Mouse (Mus musculus): ENCODE data around the gene Ntsr2.

The Ntsr2 gene

GRCm38 (mm10) chr12:16653332-16654093 is at the start of gene Ntsr2:
Ntsr2 (plus strand) TSS chr12:16653382.
- DNase-seq = peak in 1 of 2 experiments; percentile 35

GRCm38 (mm10) chr12:16605624-16606023 is 47.6 kb upstream of the Ntsr2 start:
- no peak for DNase-seq

- DNase-seq = no peak
These were observed 42.2 kb upstream of the Ntsr2 start, which contains the start of gene Lpin1 for GRCm38 (mm10) chr12:16610936-16611335. Lpin1 (minus strand) TSS chr12:16610966.

DNA sequence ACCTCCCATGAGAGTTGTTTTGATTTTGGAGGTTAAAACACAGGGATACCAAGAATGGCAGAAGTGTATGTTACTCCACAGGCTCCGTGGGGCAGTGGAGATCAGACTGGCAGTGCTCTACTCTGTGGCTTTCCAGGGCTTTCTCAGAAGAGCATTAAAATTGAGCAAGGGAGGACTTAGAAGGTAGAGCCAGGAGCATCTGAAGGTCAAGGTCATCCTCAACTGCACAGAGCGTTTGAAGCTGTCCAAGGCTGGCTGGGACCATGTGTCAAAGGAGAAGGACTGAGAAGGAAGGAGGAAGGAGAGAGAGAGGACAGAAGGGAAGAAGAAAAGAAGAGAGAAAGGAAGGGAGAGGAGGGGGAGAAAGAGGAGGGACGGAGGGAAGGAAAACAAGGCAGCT is 38.6 kb upstream of the Ntsr2 start:
- no peak for DNase-seq

GRCm38 (mm10) chr12:16615738-16616137 is 37.4 kb upstream of the Ntsr2 start:
- no peak for DNase-seq

- DNase-seq = peak; percentile 54 to 65
These were observed 34.5 kb upstream of the Ntsr2 start for GRCm38 (mm10) chr12:16618512-16619274.

- no peak for DNase-seq
These were observed 33.7 kb upstream of the Ntsr2 start for GRCm38 (mm10) chr12:16619453-16619852.

GRCm38 (mm10) chr12:16620230-16620629 is 33.0 kb upstream of the Ntsr2 start:
- no peak for DNase-seq

- DNase-seq = no peak
These were observed 22.9 kb upstream of the Ntsr2 start for GRCm38 (mm10) chr12:16630152-16630865.

- no peak for DNase-seq
These were observed 22.4 kb upstream of the Ntsr2 start for GRCm38 (mm10) chr12:16630866-16631185.

- DNase-seq = no peak
These were observed 21.8 kb upstream of the Ntsr2 start for GRCm38 (mm10) chr12:16631423-16631822.

- no peak for DNase-seq
These were observed 19.9 kb upstream of the Ntsr2 start for GRCm38 (mm10) chr12:16633235-16633634.

DNA sequence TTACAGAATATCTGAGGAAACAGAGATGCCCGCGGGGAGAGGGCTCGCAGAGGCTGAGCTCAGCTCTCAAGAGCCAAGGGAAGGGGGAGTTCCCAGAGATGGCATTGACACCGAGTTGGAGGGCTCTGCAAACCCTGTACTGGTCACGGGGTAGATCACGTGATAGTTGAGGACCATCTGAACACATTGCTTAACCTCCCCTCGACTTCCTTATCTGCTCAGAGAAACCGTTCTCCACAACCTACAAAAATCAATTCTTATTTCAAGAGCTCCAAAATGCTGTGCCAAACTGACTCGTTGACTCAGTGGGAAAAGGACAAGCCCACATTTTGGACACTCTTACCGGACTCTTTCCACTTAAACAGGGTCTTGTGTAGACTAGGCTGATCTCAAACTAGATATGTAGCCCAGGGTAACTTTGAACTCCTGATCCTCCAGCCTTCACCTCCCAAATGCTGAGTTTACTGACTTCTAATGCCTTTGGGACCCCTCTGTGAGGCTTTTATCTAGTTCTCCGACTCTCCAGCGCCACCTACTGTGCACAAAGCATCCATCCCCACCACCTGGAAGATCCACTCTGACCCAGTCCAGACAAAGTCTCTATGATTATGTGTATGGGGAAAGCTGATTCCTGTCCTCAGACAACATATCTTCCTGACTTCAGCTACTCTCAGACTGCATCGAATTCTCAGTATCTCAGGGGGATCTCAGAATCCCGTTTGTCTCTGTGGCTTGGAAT is 18.9 kb upstream of the Ntsr2 start:
- DNase-seq = peak; percentile 38 to 54

- DNase-seq = no peak
These were observed 17.4 kb upstream of the Ntsr2 start for GRCm38 (mm10) chr12:16635816-16636215.

DNA sequence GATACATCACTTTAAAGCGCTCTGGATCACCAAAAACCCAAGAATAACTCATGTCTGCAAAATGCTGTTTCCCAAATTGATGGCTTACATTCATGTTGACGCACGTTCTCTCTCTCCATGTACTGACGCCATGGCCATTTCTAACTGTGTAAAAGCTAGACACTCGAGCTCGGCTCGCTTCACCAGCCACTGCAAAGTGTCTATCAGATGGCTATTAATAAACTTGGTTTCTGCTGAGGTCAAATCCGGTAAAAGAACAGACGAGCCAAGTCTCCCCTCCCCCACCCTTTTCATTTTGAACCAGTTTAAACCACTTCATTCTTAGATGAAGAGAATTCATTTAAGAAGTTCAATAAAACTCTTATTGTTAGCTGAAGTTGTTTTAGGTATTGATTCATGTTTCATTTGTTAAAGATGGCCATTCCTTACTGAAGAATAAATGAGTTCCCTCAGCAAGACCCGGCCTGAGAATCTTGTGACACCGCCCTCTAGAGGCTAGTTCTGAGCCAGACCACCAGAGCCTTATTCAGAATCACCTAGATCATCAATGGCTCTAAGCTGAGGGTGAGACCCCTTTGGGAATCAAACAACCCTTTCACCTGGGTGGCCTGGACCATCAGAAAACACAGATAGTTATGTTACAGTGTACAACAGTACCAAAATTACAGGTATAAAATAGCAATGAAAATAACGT is 14.0 kb upstream of the Ntsr2 start:
- peak in 1 of 2 experiments; percentile 11 for DNase-seq

GRCm38 (mm10) chr12:16640075-16640474 is 13.1 kb upstream of the Ntsr2 start:
- DNase-seq = no peak

GRCm38 (mm10) chr12:16642000-16642399 is 11.2 kb upstream of the Ntsr2 start:
- no peak for DNase-seq

GRCm38 (mm10) chr12:16643508-16644345 is 9.5 kb upstream of the Ntsr2 start:
- DNase-seq = peak in 1 of 2 experiments; percentile 12

GRCm38 (mm10) chr12:16644698-16645097 is 8.5 kb upstream of the Ntsr2 start:
- no peak for DNase-seq

GRCm38 (mm10) chr12:16646780-16647409 is 6.3 kb upstream of the Ntsr2 start:
- no peak for DNase-seq

GRCm38 (mm10) chr12:16648273-16648672 is 4.9 kb upstream of the Ntsr2 start:
- DNase-seq = no peak
